Mouse (Mus musculus) intestine, postnatal 0 days (tissue): ENCODE results near the gene U2af2. TPM values are rescaled to one million over a fixed set of nuclear protein-coding genes. Genes with fewer than 3 reads are reported as not detected.

ENCODE experiments used
- ATAC-seq: fragments of 200-750 bp; cut with Nextera tagmentation; 2 replicates; pipeline ENCODE4 v1.8.0; 2017; ENCODE audit warnings: mild to moderate bottlenecking, moderate TSS enrichment, moderate library complexity
- H3K27ac ChIP-seq: fragments of 300-500 bp; sonication (generic); 2 replicates; pipeline ENCODE4 v1.5.1; 2014; ENCODE audit warnings: mild to moderate bottlenecking, low read depth, low read length, moderate library complexity
- H3K27me3 ChIP-seq: fragments of 300-500 bp; sonication (generic); replicated peaks from 2 replicates; pipeline ENCODE4 v1.6.1; 2014; ENCODE audit warnings: low read length, mixed read lengths; ENCODE audit not compliant: control insufficient read depth, insufficient read depth
- H3K36me3 ChIP-seq: fragments of 300-500 bp; sonication (generic); 2 replicates; pipeline ENCODE4 v1.6.1; 2014; ENCODE audit warnings: mild to moderate bottlenecking, moderate library complexity; ENCODE audit not compliant: control insufficient read depth, insufficient read depth
- H3K4me1 ChIP-seq: fragments of 300-500 bp; sonication (generic); replicated peaks from 2 replicates; pipeline ENCODE4 v1.6.1; 2014; ENCODE audit warnings: antibody characterized with exemption, low read length, mixed read lengths; ENCODE audit not compliant: control insufficient read depth, insufficient read depth
- H3K4me2 ChIP-seq: fragments of 300-500 bp; sonication (generic); replicated peaks from 2 replicates; pipeline ENCODE4 v1.6.1; 2014; ENCODE audit warnings: low read depth, mild to moderate bottlenecking, moderate library complexity
- H3K4me3 ChIP-seq: fragments of 300-500 bp; sonication (generic); 2 replicates; pipeline ENCODE4 v1.5.1; 2014; ENCODE audit warnings: low read depth, low read length
- H3K9ac ChIP-seq: fragments of 300-500 bp; sonication (generic); 2 replicates; pipeline ENCODE4 v1.6.1; 2014; ENCODE audit warnings: mild to moderate bottlenecking, low read depth, low read length
- H3K9me3 ChIP-seq: fragments of 300-500 bp; sonication (generic); 2 replicates; pipeline ENCODE4 v1.6.1; 2016; ENCODE audit warnings: mixed run types; ENCODE audit not compliant: control insufficient read depth
- CTCF ChIP-seq: sonication (generic); IDR thresholded peaks from 2 replicates; pipeline ENCODE4 v1.5.1; 2016; ENCODE audit warnings: low read depth, mild to moderate bottlenecking, control low read depth, antibody characterized with exemption, moderate library complexity
- WGBS: fragments of 180-500 bp; shearing (Covaris S2); extraction: QIAGEN DNeasy Blood & Tissue Kit; methylation state at CpG from one replicate; pipeline ENCODE4 v1.1.7; 2014; 5-methylcytosine and 5-hydroxymethylcytosine counted together
- polyA plus RNA-seq: library from polyadenylated mRNA; unstranded; fragments of >200 nt; fragmentation: Nextera tagmentation; extraction: Ambion mirVana; gene quantifications from 2 replicates; pipeline ENCODE4 v1.2.1, GENCODE M21; 2015

Gene U2af2
- polyA plus RNA-seq, 1 experiment from 2014 or later: 48.3 TPM

GRCm38 (mm10) chr7:5092381-5092780 lies 30.4 kb downstream of the U2af2 start:
- no peak overlapping the region for H3K4me2 ChIP-seq
- no peaks in the 10 kb centered on the region for H3K9me3 ChIP-seq
- WGBS: 66% methylated on average over 6 of the region's 6 CpGs
- H3K27ac ChIP-seq: peak overlapping the region; percentile 41
- no peaks in the 10 kb centered on the region for H3K27me3 ChIP-seq
- H3K4me3 ChIP-seq: no peak overlapping the region
- no peak for ATAC-seq
- H3K36me3 ChIP-seq: peaks cover 74% of the 10 kb centered on the region
- H3K4me1 ChIP-seq: peaks cover 9% of the 10 kb centered on the region; the same call in 1 of the 2 replicates
- H3K9ac ChIP-seq: no peak overlapping the region
- no peak for TF ChIP-seq CTCF

DNA sequence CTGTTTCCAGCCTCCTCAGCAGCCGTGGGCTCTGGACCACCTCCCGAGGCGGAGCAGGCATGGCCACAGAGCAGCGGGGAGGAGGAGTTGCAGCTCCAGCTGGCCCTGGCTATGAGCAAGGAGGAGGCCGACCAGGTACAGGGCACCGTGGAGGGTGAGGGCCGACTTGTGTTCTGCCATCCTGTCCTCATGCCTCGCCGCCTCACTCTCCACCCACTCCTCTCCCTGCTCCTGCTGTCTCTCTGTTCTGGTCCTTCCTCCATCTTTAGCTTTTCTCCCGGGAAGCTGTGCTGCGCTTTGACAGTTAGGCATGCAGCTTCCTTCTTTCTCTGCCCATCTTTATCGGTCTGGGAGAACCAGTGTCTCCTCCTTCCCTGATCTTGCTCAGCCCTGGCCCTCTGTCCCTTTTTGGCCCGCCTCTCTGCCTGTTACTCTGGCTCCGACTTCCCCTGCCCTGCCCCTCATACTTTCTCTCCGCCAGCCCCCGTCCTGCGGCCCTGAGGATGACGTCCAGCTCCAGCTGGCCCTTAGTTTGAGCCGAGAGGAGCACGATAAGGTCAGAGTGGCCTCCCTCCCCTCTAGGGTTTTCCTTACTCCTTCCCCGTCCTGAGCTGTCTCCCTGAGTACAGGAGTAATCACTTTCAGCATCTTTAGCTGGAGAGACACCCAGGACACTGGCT lies 31.0 kb downstream of the U2af2 start:
- Histone ChIP-seq H3K27ac (peak overlapping the region; percentile 41), H3K4me1 (peaks cover 9% of the 10 kb centered on the region; the same call in 1 of the 2 replicates), H3K9me3 (no peaks in the 10 kb centered on the region), H3K9ac (no peak overlapping the region), H3K27me3 (no peaks in the 10 kb centered on the region), H3K4me3 (no peak overlapping the region), H3K36me3 (peaks cover 80% of the 10 kb centered on the region), H3K4me2 (no peak overlapping the region)
- 83% methylated on average over 19 of the region's 21 CpGs for WGBS
- TF ChIP-seq CTCF: no peak
- ATAC-seq: no peak

DNA sequence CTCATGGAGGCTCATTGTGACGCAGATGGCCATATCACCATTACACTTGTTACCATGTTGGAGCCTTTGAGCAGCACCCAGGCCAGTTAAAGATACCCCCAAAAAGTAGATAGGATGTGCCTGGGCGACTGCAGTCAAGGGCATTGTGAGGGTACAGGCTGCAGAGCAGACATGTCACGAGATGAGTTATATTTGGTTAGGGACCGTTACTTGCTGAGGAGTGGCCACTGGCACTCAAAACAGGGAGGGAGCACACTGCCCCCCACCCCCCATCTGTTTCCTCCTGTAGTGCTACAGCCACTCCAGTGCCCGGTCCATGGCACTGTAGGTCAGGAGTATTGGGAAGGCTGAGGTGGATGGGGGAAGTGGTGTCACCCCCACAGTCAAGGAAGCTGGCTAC lies 36.8 kb downstream of the U2af2 start:
- H3K4me1 ChIP-seq: no peaks in the 10 kb centered on the region
- no peaks in the 10 kb centered on the region for H3K27me3 ChIP-seq
- WGBS: 94% methylated on average over 5 of the region's 5 CpGs
- ATAC-seq: no peak
- no peak for TF ChIP-seq CTCF
- no peaks in the 10 kb centered on the region for H3K9me3 ChIP-seq
- H3K4me3 ChIP-seq: no peak overlapping the region
- no peak overlapping the region for H3K27ac ChIP-seq
- no peak overlapping the region for H3K4me2 ChIP-seq
- H3K9ac ChIP-seq: no peak overlapping the region
- peaks cover 50% of the 10 kb centered on the region for H3K36me3 ChIP-seq

DNA sequence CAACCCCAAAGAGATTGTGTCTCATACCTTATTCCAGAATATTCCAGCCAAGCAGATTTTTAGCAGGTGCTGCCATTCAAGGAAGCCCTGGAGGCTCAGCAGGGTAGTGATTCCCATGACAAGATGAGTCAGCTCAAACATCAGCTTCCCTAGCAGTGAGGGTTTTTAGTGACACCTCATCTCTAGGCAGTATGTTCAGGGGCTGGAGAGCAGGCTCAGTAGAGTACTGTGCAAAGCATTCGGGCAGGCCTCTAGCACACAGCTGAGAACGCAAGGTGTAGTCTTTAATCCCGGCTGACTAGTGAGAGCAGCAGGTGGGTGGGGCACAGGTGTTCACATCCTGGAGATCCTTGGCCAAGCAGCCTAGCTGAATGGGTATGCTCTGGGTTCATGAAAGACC lies 37.9 kb downstream of the U2af2 start:
- Histone ChIP-seq H3K4me3 (no peak overlapping the region), H3K4me2 (no peak overlapping the region), H3K9ac (no peak overlapping the region), H3K9me3 (no peaks in the 10 kb centered on the region), H3K27ac (no peak overlapping the region), H3K4me1 (no peaks in the 10 kb centered on the region), H3K36me3 (peaks cover 39% of the 10 kb centered on the region), H3K27me3 (no peaks in the 10 kb centered on the region)
- ATAC-seq: no peak
- WGBS: 62% methylated on average over 3 of the region's 3 CpGs
- no peak for TF ChIP-seq CTCF

- ATAC-seq: no peak
- Histone ChIP-seq H3K9ac (no peak overlapping the region), H3K27me3 (no peaks in the 10 kb centered on the region), H3K27ac (no peak overlapping the region), H3K4me2 (no peak overlapping the region), H3K9me3 (no peaks in the 10 kb centered on the region), H3K4me1 (no peaks in the 10 kb centered on the region), H3K4me3 (no peak overlapping the region), H3K36me3 (peaks cover 26% of the 10 kb centered on the region)
- 84% methylated on average over 10 of the region's 10 CpGs for WGBS
- TF ChIP-seq CTCF: no peak
These were observed 39.2 kb downstream of the U2af2 start for GRCm38 (mm10) chr7:5101066-5101663.

- ATAC-seq: peak; percentile 60
- WGBS: 72% methylated on average over 2 of the region's 2 CpGs
- Histone ChIP-seq H3K4me3 (no peak overlapping the region), H3K9me3 (no peaks in the 10 kb centered on the region), H3K27ac (0 out of 2 replicates have a peak overlapping the region, but pooled peaks have one; percentile 46), H3K4me2 (no peak overlapping the region), H3K4me1 (no peaks in the 10 kb centered on the region), H3K27me3 (no peaks in the 10 kb centered on the region), H3K36me3 (peaks cover 17% of the 10 kb centered on the region), H3K9ac (no peak overlapping the region)
- no peak for TF ChIP-seq CTCF
These were observed 40.6 kb downstream of the U2af2 start for GRCm38 (mm10) chr7:5102564-5102963.
